Mouse (Mus musculus) stomach, embryonic 15.5 days (tissue): ENCODE data around the gene Olfr1080. TPM values are rescaled to one million over a fixed set of nuclear protein-coding genes. Genes with fewer than 3 reads are reported as not detected.
"Not testable (repeated sequence)": the region's sequence is repeated elsewhere in the genome, so short reads cannot be mapped to it uniquely, and the experiment has no call there.

Source experiments
- ATAC-seq: fragments of 200-750 bp; cut with Nextera tagmentation; 2 replicates; pipeline ENCODE4 v1.8.0; 2017; ENCODE audit warnings: low read depth, moderate number of reproducible peaks, moderate TSS enrichment; ENCODE audit not compliant: insufficient read depth, low FRiP score
- H3K27ac ChIP-seq: fragments of 300-500 bp; sonication (generic); 2 replicates; pipeline ENCODE4 v1.5.1; 2015; ENCODE audit warnings: mild to moderate bottlenecking, inconsistent platforms
- H3K27me3 ChIP-seq: fragments of 300-500 bp; sonication (generic); replicated peaks from 2 replicates; pipeline ENCODE4 v1.6.1; 2015; ENCODE audit warnings: inconsistent platforms
- H3K36me3 ChIP-seq: fragments of 300-500 bp; sonication (generic); 2 replicates; pipeline ENCODE4 v1.6.1; 2015; ENCODE audit warnings: inconsistent platforms
- H3K4me1 ChIP-seq: fragments of 300-500 bp; sonication (generic); 2 replicates; pipeline ENCODE4 v1.6.1; 2015; ENCODE audit warnings: inconsistent platforms
- H3K4me2 ChIP-seq: fragments of 300-500 bp; sonication (generic); 2 replicates; pipeline ENCODE4 v1.6.1; 2015; ENCODE audit warnings: mild to moderate bottlenecking, inconsistent platforms
- H3K4me3 ChIP-seq: fragments of 300-500 bp; sonication (generic); replicated peaks from 2 replicates; pipeline ENCODE4 v1.5.1; 2015; ENCODE audit warnings: inconsistent platforms
- H3K9ac ChIP-seq: fragments of 300-500 bp; sonication (generic); 2 replicates; pipeline ENCODE4 v1.6.1; 2015; ENCODE audit warnings: inconsistent platforms
- H3K9me3 ChIP-seq: fragments of 300-500 bp; sonication (generic); 2 replicates; pipeline ENCODE4 v1.6.1; 2016; ENCODE audit warnings: inconsistent platforms
- WGBS: fragments of 180-500 bp; shearing (Covaris S2); methylation state at CpG from one replicate; pipeline ENCODE4 v1.1.7; 2015; 5-methylcytosine and 5-hydroxymethylcytosine counted together
- polyA plus RNA-seq: library from polyadenylated mRNA; unstranded; fragments of >200 nt; fragmentation: Nextera tagmentation; extraction: Ambion mirVana; gene quantifications from 2 replicates; pipeline ENCODE4 v1.2.1, GENCODE M21; 2015

The Olfr1080 gene
- not detected in 2 replicates for polyA plus RNA-seq

DNA sequence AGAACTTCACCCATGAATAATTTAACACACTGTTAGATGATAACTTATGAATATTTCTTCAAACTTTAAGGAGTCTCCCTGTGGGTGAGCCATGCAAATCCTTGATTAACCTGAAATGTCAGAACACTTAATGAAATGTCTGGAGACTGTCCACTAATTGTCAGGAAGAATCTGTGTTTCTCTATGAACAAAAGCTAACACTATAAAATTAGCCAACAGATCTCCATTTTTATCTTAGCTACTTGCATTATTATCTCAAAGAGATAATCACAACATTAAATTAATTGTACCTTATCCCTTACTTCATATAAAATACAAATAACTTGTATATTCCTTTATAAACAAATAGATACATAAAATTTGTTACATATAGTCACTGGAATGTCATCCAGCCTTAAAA lies at the start of gene Olfr1080:
Olfr1080 (minus strand) TSS at position 101 of the 400 bp plus-strand sequence.
- not testable (repeated sequence) for ATAC-seq, H3K4me3 ChIP-seq, H3K36me3 ChIP-seq, H3K9ac ChIP-seq, H3K27me3 ChIP-seq, H3K4me1 ChIP-seq, H3K4me2 ChIP-seq, H3K9me3 ChIP-seq, H3K27ac ChIP-seq

DNA sequence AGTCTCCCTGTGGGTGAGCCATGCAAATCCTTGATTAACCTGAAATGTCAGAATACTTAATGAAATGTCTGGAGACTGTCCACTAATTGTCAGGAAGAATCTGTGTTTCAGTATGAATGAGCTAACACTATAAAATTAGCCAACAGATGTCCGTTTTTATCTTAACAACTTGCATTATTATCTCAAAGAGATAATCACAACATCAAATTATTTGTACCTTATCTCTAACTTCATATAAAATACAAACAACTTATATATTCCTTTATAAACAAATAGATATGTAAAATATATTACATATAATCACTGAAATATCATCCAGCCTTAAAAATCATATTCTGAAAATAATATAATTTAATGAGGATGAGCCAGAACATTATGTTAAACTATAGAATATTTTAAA lies 40.8 kb upstream of the Olfr1080 start, which contains the start of gene Olfr1082:
Olfr1082 (minus strand) TSS at position 101 of the 400 bp plus-strand sequence.
- H3K4me3 ChIP-seq, H3K9ac ChIP-seq, H3K27ac ChIP-seq, H3K4me2 ChIP-seq, H3K9me3 ChIP-seq, ATAC-seq, H3K4me1 ChIP-seq, H3K27me3 ChIP-seq, H3K36me3 ChIP-seq: not testable (repeated sequence)
- 71% methylated on average over 1 of the region's 1 CpGs for WGBS

DNA sequence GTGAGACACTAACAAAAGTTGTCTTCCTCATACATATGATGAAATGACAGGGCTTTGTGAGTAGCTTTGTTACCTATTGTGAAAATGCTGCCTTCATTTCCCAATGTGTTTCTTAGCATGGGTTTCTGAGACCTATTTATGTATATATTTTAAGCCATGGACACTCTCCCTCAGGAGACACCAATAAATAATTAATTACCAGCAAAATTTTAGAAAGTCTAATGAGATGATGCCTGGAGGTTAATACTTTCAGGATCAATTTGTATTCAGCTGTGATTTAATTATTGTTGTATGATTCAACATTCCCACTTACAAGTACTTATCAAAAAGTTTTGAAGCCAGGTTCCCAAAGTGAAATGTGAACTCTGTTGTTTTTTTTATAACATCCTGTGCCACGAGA lies 15.7 kb downstream of the Olfr1080 start, which contains the start of gene Olfr1079:
Olfr1079 (minus strand) TSS at position 101 of the 400 bp plus-strand sequence.
- 71% methylated on average over 1 of the region's 1 CpGs for WGBS
- H3K27me3 ChIP-seq = no peaks in the 10 kb centered on the region
- ATAC-seq = no peak
- no peaks in the 10 kb centered on the region for H3K9me3 ChIP-seq
- no peak within 1 kb of the TSS for H3K9ac ChIP-seq
- H3K4me3 ChIP-seq = no peak within 1 kb of the TSS
- no peaks in the 10 kb centered on the region for H3K4me1 ChIP-seq
- H3K36me3 ChIP-seq = no peaks in the 10 kb centered on the region
- H3K27ac ChIP-seq = no peak within 1 kb of the TSS
- no peak within 1 kb of the TSS for H3K4me2 ChIP-seq

DNA sequence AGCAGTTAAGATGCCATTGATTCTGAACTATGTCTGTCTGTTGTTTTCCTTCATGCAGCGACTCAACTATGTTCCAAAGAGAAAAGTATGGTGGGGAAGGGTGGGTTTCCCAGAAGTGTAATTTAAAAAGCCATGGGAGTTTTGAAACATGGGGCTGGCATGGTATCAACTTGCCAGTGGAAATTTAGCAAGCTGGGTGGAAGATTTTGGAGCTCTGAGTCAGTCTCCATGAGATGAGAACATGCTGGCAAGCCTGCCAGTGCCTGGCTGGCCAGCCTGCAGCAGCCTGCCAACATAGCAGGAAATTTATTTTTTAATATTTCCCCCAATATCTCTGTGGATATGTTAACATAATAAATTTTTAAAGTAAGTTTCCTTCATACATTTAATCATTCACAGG lies 27.0 kb downstream of the Olfr1080 start:
- Histone ChIP-seq H3K27me3 (no peaks in the 10 kb centered on the region), H3K9ac (no peak overlapping the region), H3K9me3 (no peaks in the 10 kb centered on the region), H3K4me3 (no peak overlapping the region), H3K4me1 (no peaks in the 10 kb centered on the region), H3K4me2 (no peak overlapping the region), H3K27ac (no peak overlapping the region), H3K36me3 (no peaks in the 10 kb centered on the region)
- ATAC-seq = no peak
- WGBS = 65% methylated on average over 1 of the region's 1 CpGs

DNA sequence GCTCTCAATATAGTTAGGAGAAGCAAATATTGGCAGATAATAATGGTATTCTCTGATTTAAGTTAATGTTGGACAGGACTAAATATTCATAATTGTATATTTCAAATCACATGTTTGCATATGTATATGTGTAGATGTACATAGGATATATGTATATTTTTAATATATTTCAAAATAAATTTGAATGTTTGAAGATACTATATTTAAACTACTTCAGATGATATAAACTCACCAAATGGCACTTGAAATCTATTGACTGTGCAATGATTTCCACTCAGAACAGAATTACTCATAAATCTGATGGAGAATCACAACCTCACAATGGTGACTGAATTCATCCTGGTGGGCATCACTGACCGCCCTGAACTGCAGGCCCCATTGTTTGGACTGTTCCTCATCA lies 49.9 kb downstream of the Olfr1080 start, which contains the start of gene Olfr1076:
Olfr1076 (plus strand) TSS at position 301 of the 400 bp plus-strand sequence.
- Histone ChIP-seq H3K9me3 (no peaks in the 10 kb centered on the region), H3K4me3 (no peak within 1 kb of the TSS), H3K4me1 (no peaks in the 10 kb centered on the region), H3K27me3 (no peaks in the 10 kb centered on the region), H3K4me2 (no peak within 1 kb of the TSS), H3K27ac (no peak within 1 kb of the TSS), H3K36me3 (no peaks in the 10 kb centered on the region), H3K9ac (no peak within 1 kb of the TSS)
- 80% methylated on average over 1 of the region's 1 CpGs for WGBS
- ATAC-seq = no peak

Other genes with a start within 250 kb of the Olfr1080 start
- gene Olfr1053, start 243.0 kb downstream of the Olfr1080 start, polyA plus RNA-seq = not detected in 2 replicates
- not detected in 2 replicates for gene Olfr1054, start 222.8 kb downstream of the Olfr1080 start, polyA plus RNA-seq
- gene Olfr1055, start 208.0 kb downstream of the Olfr1080 start, polyA plus RNA-seq = not detected in 2 replicates
- gene Olfr1056, start 195.8 kb downstream of the Olfr1080 start, polyA plus RNA-seq = not detected in 2 replicates
- gene Olfr1057, start 179.8 kb downstream of the Olfr1080 start, polyA plus RNA-seq = not detected in 2 replicates
- gene Olfr1058, start 169.7 kb downstream of the Olfr1080 start, polyA plus RNA-seq = not detected in 2 replicates
- not detected in 2 replicates for gene Olfr1061, start 144.2 kb downstream of the Olfr1080 start, polyA plus RNA-seq
- gene Olfr1062, start 131.5 kb downstream of the Olfr1080 start, polyA plus RNA-seq = not detected in 2 replicates
- not detected in 2 replicates for gene Olfr1065, start 107.6 kb downstream of the Olfr1080 start, polyA plus RNA-seq
- not detected in 2 replicates for gene Olfr1066, start 102.0 kb downstream of the Olfr1080 start, polyA plus RNA-seq
- not detected in 2 replicates for gene Olfr228, start 70.8 kb downstream of the Olfr1080 start, polyA plus RNA-seq
- not detected in 2 replicates for gene Olfr1076, start 49.8 kb downstream of the Olfr1080 start, polyA plus RNA-seq
- gene Olfr1079, start 15.8 kb downstream of the Olfr1080 start, polyA plus RNA-seq = not detected in 2 replicates
- not detected in 2 replicates for gene Olfr1082, start 40.7 kb upstream of the Olfr1080 start, polyA plus RNA-seq
- not detected in 2 replicates for gene Olfr1084, start 81.5 kb upstream of the Olfr1080 start, polyA plus RNA-seq
- gene Olfr1085, start 103.8 kb upstream of the Olfr1080 start, polyA plus RNA-seq = not detected in 2 replicates
- not detected in 2 replicates for gene Olfr1086, start 121.9 kb upstream of the Olfr1080 start, polyA plus RNA-seq
- not detected in 2 replicates for gene Olfr1087, start 140.2 kb upstream of the Olfr1080 start, polyA plus RNA-seq
- not detected in 2 replicates for gene Olfr1089, start 175.5 kb upstream of the Olfr1080 start, polyA plus RNA-seq
- not detected in 2 replicates for gene Olfr1090, start 200.8 kb upstream of the Olfr1080 start, polyA plus RNA-seq
- gene Olfr1093, start 224.2 kb upstream of the Olfr1080 start, polyA plus RNA-seq = not detected in 2 replicates